Mouse (Mus musculus): ENCODE measurements around the gene Perm1.

GRCm38 (mm10) chr4:156235808-156236533 is 20.3 kb downstream of the Perm1 start, which contains the start of gene Noc2l:
- TF ChIP-seq CTCF (IDR thresholded peaks at IDR 0.05 in 2 of 3, conservative IDR thresholded peaks at IDR 0.05 in 1 of 3; ENCODE audit: control insufficient read depth in 1 of 3, insufficient read depth in 1 of 3, low read depth in 2 of 3, low read length in 3 of 3, poor library complexity in 1 of 3, severe bottlenecking in 1 of 3) = no peak; a peak in 1 of 6 replicates
- TF ChIP-seq JUND (IDR thresholded peaks at IDR 0.05; ENCODE audit: low read depth, low read length) = no peak
- peak; percentile 86 for TF ChIP-seq ELF1 (IDR thresholded peaks at IDR 0.05; ENCODE audit: low read depth, low read length)
- peak; percentile 81 to 89; a peak in 3 of 4 replicates for TF ChIP-seq POLR2A (IDR thresholded peaks at IDR 0.05; ENCODE audit: control insufficient read depth in 1 of 2, insufficient read depth in 1 of 2, low read depth in 1 of 2, low read length in 2 of 2, poor library complexity in 1 of 2)
- no peak; a peak in 1 of 4 replicates for TF ChIP-seq EP300 (IDR thresholded peaks at IDR 0.05; ENCODE audit: low read depth in 1 of 2, low read length in 2 of 2)
- TF ChIP-seq POLR2AphosphoS2 (IDR thresholded peaks at IDR 0.05; ENCODE audit: low read length) = 0 out of 2 replicates have a peak, but pooled peaks have one; percentile 54
- no peak for TF ChIP-seq RAD21 (IDR thresholded peaks at IDR 0.05; ENCODE audit: low read depth, low read length)
- 0 out of 2 replicates have a peak, but pooled peaks have one; percentile 56 for TF ChIP-seq UBTF (IDR thresholded peaks at IDR 0.05; ENCODE audit: borderline replicate concordance, insufficient read depth, low read depth, low read length)
- TF ChIP-seq USF1 (IDR thresholded peaks at IDR 0.05; ENCODE audit: low read depth, low read length) = 0 out of 2 replicates have a peak, but pooled peaks have one; percentile 43
- peak; percentile 90 for TF ChIP-seq MAX (IDR thresholded peaks at IDR 0.05; ENCODE audit: low read length)
- no peak for TF ChIP-seq ZNF384 (IDR thresholded peaks at IDR 0.05; ENCODE audit: low read depth, low read length)
- no peak for TF ChIP-seq CHD2 (IDR thresholded peaks at IDR 0.05; ENCODE audit: low read length)
- TF ChIP-seq TCF12 (IDR thresholded peaks at IDR 0.05; ENCODE audit: low read depth, low read length) = peak; percentile 57

All from MEL (cell line).